Mouse (Mus musculus) Patski (cell line): ENCODE measurements around the gene Cd300a. TPM values are rescaled to one million over a fixed set of nuclear protein-coding genes. Genes with fewer than 3 reads are reported as not detected.

ENCODE experiments used
- ATAC-seq: fragments of 100-300 bp; one replicate; pipeline ENCODE4 v1.8.0; 2021
- CTCF ChIA-PET: fragments of 350-600 bp; sonication (Branson Sonifier 250); formaldehyde crosslinking; loops from one replicate; lab custom pipeline; 2022; ENCODE audit warnings: inconsistent platforms; lab: Charles Lee
- POLR2A ChIA-PET: fragments of 350-600 bp; sonication (Branson Sonifier 250); formaldehyde crosslinking; loops from one replicate; lab custom pipeline; 2022; ENCODE audit warnings: antibody characterized with exemption, inconsistent platforms; lab: Charles Lee
- DNase-seq: peaks from one replicate; pipeline ENCODE4 v3.0.0-alpha.2; 2011; ENCODE audit warnings: low read depth, low spot score
- H3K27me3 ChIP-seq: fragments of 371-371 bp; one replicate; pipeline ENCODE4 v1.5.1; 2021
- CTCF ChIP-seq: fragments of 100-300 bp; IDR thresholded peaks from one replicate; pipeline ENCODE4 v1.5.1; 2021
- in situ Hi-C: fragments of 300-500 bp; cut with MboI; formaldehyde crosslinking; loops from 3 replicates; pipeline ENCODE4 v1.11.1; 2018; ENCODE audit warnings: low pct_unique_long_range_greater_than_20kb, mixed read lengths
- polyA plus RNA-seq: library from polyadenylated mRNA; unstranded; gene quantifications from one replicate; pipeline ENCODE4 v1.2.3, GENCODE M21; 2021

The Cd300a gene
- polyA plus RNA-seq, 1 experiment from 2014 or later: 0.78 TPM

DNA sequence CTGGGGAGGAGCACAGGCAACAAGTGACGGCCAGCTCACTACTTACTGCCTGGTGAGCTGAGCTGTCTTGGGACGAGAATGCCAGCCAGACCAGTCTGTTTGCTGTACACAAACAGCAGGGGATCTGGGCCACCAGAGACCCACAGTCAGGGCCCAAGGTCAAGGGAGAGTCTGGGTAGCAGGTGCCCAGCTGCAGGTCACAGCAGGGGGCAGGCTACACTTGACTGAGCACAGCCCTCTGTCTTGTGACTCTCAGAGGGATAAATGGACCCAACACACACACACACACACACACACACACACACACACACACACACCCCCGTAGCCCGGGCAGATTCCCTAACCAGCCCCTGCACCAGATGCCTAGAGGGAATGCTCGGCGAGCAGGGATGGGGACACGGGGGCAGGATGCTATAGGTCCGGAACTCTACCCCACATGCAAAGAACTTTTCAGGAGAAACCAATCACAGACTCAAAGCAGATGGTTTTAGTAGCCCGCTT is 14.5 kb upstream of the Cd300a start:
- in situ Hi-C loops: loop anchor here (5.0 kb wide), 2 partner anchors 37 to 58 kb away; no protein-coding TSS in a partner anchor
- no peak for ATAC-seq
- CTCF ChIA-PET: interaction anchor here (1.0 to 1.3 kb wide), 2 partner anchors 21 to 34 kb away, joined by 3 read pairs; no protein-coding TSS in a partner anchor
- POLR2A ChIA-PET: interaction anchor here (0.8 to 2.2 kb wide), 4 partner anchors 10 to 63 kb away, joined by 4 to 6 read pairs (median 4); no protein-coding TSS in a partner anchor
- no peaks in the 10 kb centered on the region for H3K27me3 ChIP-seq
- no peak for DNase-seq
- TF ChIP-seq CTCF: no peak

DNA sequence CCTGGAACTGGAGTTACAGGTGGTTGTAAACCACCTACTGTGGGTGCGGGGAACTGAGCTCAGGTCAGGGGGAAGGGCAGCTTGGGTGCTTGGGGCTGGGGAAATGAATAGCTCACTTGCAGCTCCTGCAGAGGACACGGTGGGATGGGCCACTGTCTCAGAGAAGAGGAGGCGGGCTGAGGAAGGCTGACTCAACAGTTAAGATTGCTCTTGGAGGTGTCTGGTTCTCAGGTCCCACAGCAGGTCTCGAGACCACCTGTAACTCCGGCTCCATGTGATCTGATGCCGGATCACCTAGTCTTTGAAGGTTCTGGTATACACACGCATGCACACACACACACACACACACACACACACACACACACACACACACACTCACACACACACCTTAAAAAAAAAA is 13.7 kb upstream of the Cd300a start:
- H3K27me3 ChIP-seq: no peaks in the 10 kb centered on the region
- ATAC-seq (peak; percentile 28), DNase-seq (no peak)
- ChIA-PET POLR2A (interaction anchor here (0.8 to 1.3 kb wide), 3 partner anchors 24 to 64 kb away, joined by 4 to 5 read pairs (median 4); no protein-coding TSS in a partner anchor), CTCF (interaction anchor here (1.0 to 1.3 kb wide), 2 partner anchors 22 to 33 kb away, joined by 3 read pairs; no protein-coding TSS in a partner anchor)
- no peak for TF ChIP-seq CTCF
- in situ Hi-C loops: loop anchor here (5.0 kb wide), 2 partner anchors 36 to 59 kb away; no protein-coding TSS in a partner anchor

DNA sequence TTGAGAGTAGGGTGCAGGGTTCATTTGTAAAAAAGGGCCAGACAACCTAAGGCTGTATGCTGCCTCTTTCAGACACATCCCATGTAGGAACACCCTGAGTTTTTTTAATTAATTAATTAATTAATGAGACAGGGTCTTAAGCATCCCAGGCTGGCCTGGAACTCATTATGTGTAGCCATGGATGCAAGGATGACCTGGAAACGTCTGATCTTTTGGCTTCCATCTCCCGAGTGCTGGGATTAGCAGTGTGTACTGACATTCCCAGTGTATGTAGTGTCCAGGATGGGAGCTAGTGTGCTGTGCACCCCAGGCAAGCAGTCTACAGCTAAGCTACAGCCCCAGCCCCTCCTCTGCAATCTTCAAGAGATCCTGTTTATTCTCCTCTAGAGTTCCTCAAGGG is 13.2 kb upstream of the Cd300a start:
- no peak for TF ChIP-seq CTCF
- POLR2A ChIA-PET: interaction anchor here (0.9 to 1.3 kb wide), 3 partner anchors 24 to 64 kb away, joined by 4 to 6 read pairs (median 5); no protein-coding TSS in a partner anchor
- CTCF ChIA-PET: interaction anchor here (1.0 to 1.3 kb wide), 2 partner anchors 22 to 32 kb away, joined by 3 read pairs; no protein-coding TSS in a partner anchor
- in situ Hi-C loops: loop anchor here (5.0 kb wide), 2 partner anchors 36 to 59 kb away; no protein-coding TSS in a partner anchor
- DNase-seq: no peak
- peak; percentile 44 for ATAC-seq
- H3K27me3 ChIP-seq: no peaks in the 10 kb centered on the region

DNA sequence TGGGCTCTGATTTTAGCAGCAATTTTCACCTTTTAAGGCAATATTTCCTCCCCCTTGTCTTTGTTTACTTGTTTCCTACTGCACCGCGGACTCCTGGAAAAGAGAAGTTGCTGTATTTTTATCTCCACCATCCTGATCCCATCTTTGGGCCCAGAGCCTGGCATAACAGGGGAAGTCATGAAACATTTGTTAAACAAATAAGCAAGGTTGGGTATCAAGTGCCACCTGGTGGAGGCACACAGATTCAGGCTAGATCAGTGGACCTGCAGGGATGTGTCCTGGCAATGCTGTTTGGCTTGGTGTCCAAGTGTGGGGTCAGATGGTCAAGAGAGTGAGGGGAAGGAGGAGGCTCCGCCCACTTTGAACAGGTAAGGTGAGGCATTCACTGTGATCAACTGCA is 12.7 kb upstream of the Cd300a start:
- ATAC-seq: peak; percentile 28

DNA sequence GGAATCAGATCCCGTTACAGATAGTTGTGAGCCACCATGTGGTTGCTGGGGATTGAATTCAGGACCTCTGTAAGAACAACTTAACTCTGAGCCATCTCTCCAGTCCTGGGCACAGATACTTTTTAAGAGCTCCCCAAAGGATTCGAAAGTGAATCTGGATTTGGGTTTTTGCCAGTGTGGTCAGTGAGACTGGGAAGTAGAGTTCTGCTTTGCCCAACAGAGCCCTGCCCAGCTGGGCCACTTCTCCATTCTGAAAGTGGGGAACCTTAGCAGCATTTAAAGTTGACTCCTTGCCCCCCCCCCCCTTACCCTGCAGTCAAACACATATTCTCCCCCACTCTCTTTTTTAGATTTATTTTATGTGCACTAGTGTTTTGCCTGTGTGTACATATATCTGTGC is 10.2 kb upstream of the Cd300a start:
- ATAC-seq (no peak), DNase-seq (no peak)
- ChIA-PET POLR2A (interaction anchor here (1.0 kb wide), 1 partner anchor 60 kb away, joined by 3 read pairs; no protein-coding TSS in a partner anchor), CTCF (interaction anchor here (1.0 to 3.0 kb wide), 3 partner anchors 19 to 33 kb away, joined by 3 to 8 read pairs (median 4); no protein-coding TSS in a partner anchor)
- TF ChIP-seq CTCF: no peak
- no peaks in the 10 kb centered on the region for H3K27me3 ChIP-seq
- in situ Hi-C loops: loop anchor here (5.0 kb wide), 2 partner anchors 33 to 62 kb away; no protein-coding TSS in a partner anchor

More for the DNA sequence above, 12.7 kb upstream of the Cd300a start:
- ChIA-PET POLR2A (interaction anchor here (1.3 kb wide), 1 partner anchor 65 kb away, joined by 6 read pairs; no protein-coding TSS in a partner anchor), CTCF (interaction anchor here (1.0 to 1.5 kb wide), 5 partner anchors 10 to 1011 kb away, joined by 3 to 6 read pairs (median 3); no protein-coding TSS in a partner anchor)
- no peaks in the 10 kb centered on the region for H3K27me3 ChIP-seq
- no peak for TF ChIP-seq CTCF
- in situ Hi-C loops: loop anchor here (5.0 kb wide), 2 partner anchors 35 to 60 kb away; no protein-coding TSS in a partner anchor
- peak; percentile 59 for DNase-seq

DNA sequence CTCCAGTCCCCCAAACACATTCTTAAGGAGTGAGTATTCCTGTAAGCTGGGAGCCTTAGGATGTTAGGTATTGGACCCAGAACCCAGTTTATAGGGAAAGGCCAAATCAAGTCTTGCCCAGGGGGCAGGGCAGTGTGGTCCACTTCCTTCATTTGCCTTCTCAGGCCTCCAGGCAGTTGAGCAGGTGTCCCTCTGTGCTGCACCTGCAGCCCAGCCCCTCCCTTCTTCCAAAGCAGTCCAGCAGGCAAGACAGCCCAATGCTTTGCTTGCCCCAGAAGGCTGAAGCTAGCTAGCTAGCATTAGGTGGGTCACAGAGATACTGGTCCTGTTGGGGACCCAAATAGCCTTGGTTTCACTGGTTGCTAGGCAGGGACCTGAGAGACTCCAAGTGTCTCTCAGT is 9.7 kb upstream of the Cd300a start:
- ATAC-seq (no peak), DNase-seq (no peak)
- ChIA-PET CTCF (interaction anchor here (0.6 to 3.0 kb wide), 6 partner anchors 18 to 68 kb away, joined by 3 to 8 read pairs (median 4); no protein-coding TSS in a partner anchor), POLR2A (interaction anchor here (1.0 kb wide), 1 partner anchor 61 kb away, joined by 3 read pairs; no protein-coding TSS in a partner anchor)
- in situ Hi-C loops: no loop called here
- TF ChIP-seq CTCF: no peak
- no peaks in the 10 kb centered on the region for H3K27me3 ChIP-seq

DNA sequence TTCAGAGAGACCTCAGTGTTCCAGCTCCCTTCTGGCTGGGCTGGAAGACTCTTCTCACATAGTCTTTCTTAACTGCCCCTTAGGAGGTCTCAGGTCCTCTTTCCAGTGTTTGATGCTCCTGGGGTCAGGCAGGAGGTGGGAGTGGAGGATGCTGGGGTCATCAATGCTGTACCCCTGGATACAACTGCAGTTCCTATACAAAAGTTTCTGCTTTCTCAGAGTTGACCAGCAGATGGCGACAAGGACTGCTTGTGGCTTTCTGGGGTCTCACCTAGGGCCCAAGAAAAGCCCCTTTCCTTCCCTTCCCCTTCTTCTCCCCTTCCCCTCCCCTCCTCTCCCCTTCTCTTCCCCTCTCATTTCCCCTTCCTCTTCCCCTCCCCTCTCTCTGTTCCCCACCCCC is 9.3 kb upstream of the Cd300a start:
- ChIA-PET POLR2A (interaction anchor here (1.0 kb wide), 1 partner anchor 61 kb away, joined by 3 read pairs; no protein-coding TSS in a partner anchor), CTCF (interaction anchor here (0.6 to 3.0 kb wide), 5 partner anchors 18 to 68 kb away, joined by 3 to 8 read pairs (median 5); no protein-coding TSS in a partner anchor)
- DNase-seq (no peak), ATAC-seq (no peak)
- no peaks in the 10 kb centered on the region for H3K27me3 ChIP-seq
- in situ Hi-C loops: no loop called here
- peak; percentile 76 for TF ChIP-seq CTCF

DNA sequence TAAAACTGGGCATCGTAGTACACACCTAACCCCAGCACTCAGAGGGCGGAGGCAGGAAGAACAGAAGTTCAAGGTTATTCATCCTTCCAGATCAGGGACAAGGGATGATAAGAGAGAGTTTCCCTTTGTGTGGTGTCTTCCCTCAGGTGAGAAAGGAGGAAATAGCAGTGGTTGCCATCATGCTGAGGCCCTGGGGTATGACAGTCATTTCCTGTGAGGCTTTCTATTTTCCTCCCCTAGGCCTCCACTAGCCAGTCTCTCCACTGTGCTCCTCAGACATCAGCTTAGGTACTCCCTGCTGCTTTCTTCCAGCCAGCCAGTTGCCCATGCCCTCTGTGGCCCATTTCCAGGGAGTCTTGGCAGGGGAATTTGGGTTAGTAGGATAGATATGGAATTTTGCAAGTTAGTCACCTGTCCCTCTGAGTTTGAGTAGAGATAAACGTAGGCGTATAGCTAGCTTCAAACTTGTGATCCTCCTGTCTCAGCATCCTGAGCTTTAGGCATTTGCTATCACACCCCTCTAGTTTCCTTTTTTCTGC is 6.5 kb upstream of the Cd300a start:
- ChIA-PET POLR2A (no interaction called here), CTCF (interaction anchor here (1.5 to 1.6 kb wide), 3 partner anchors 71 to 146 kb away, joined by 4 to 6 read pairs (median 4); no protein-coding TSS in a partner anchor)
- ATAC-seq (no peak), DNase-seq (no peak)
- no peak for TF ChIP-seq CTCF
- in situ Hi-C loops: no loop called here
- H3K27me3 ChIP-seq: no peaks in the 10 kb centered on the region

DNA sequence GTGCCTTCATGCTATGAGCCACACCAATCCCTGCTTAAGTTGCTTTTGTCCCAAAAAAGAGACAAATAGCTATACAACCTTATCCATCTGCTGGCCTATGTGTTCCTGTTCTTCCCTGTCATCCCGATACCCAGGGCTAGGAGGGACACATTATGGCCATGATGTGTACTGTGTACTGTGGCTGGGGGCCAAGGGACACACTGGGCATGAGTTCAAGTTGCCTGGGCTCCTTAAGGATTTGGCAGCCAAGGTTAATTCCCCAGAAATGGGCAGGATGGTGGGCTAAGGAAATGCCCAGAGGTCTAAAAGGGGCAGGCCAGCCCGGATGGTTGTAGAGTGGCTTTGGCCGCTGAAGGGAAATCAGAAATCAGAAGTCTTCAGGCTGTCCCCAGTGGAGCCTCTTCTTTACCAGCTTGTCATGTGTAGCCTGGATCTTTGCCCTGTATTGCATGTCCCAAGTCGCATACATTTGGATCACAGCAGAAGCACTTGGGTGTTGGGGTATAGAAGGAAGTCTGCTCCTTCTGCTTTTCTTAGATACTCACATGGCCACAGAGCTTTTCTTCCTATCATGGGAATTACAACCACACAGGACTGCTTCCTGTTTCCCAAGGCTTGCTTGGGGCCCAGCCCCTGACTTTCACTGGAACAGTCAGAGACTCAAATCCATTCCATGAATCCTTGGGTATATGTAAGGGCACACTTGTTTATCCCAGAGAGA is 5.3 kb upstream of the Cd300a start:
- H3K27me3 ChIP-seq: no peaks in the 10 kb centered on the region
- CTCF ChIA-PET: interaction anchor here (0.9 to 1.5 kb wide), 3 partner anchors 25 to 88 kb away, joined by 3 read pairs; partner anchors contain the start of gene Btbd17
- DNase-seq (no peak), ATAC-seq (no peak)
- POLR2A ChIA-PET: no interaction called here
- TF ChIP-seq CTCF: no peak
- in situ Hi-C loops: no loop called here

DNA sequence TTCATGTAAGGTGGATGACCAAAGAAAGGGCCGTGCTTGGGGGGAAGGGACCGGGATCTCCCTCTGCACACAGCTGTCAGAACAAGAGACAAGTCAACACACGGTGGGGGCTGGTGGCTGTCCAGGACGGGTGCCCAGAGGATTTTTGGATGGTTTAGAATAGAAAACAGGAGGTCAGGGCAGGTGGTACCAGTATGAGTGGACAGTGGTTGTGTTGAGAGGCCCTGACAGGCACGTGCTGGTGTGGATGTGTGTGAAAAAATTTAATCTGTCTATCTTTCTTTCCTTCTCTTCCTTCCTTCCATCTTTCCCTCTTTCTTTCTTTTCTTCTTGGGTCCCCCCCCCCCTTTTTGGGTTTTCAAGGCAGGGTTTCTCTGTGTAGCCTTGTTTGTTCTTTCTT is 701 bp downstream of the Cd300a start:
- DNase-seq (no peak), ATAC-seq (no peak)
- POLR2A ChIA-PET: no interaction called here
- TF ChIP-seq CTCF: no peak
- no peaks in the 10 kb centered on the region for H3K27me3 ChIP-seq
- in situ Hi-C loops: no loop called here
- CTCF ChIA-PET: no interaction called here
